Mouse (Mus musculus) layer of hippocampus, adult 2 months (tissue): ENCODE results near the gene Pard3b. TPM values are rescaled to one million over a fixed set of nuclear protein-coding genes. Genes with fewer than 3 reads are reported as not detected.
A peak's percentile ranks its signal among the peaks of the same experiment; 100 is the strongest.

Experiments used
- DNase-seq, 2 experiments: peaks; one replicate each; pipeline ENCODE4 v3.0.0; 2022; ENCODE audit warnings: low spot score in 2 of 2
- H3K27ac ChIP-seq: fragments of 200-600 bp; 2 replicates; pipeline ENCODE4 v1.8.1; 2022
- H3K4me3 ChIP-seq: fragments of 200-600 bp; 2 replicates; pipeline ENCODE4 v1.8.1; 2022; ENCODE audit warnings: mild to moderate bottlenecking
- CTCF ChIP-seq: fragments of 200-600 bp; conservative IDR thresholded peaks from 2 replicates; pipeline ENCODE4 v1.8.1; 2022; ENCODE audit warnings: antibody characterized with exemption, mild to moderate bottlenecking, moderate library complexity
- total RNA-seq, 2 experiments: library from RNA; stranded (reverse); gene quantifications; 2 replicates each; pipeline ENCODE4 v1.2.3; 2021

Pard3b gene
- total RNA-seq, 2 experiments from 2014 or later = 4.6 to 6.9 TPM

DNA sequence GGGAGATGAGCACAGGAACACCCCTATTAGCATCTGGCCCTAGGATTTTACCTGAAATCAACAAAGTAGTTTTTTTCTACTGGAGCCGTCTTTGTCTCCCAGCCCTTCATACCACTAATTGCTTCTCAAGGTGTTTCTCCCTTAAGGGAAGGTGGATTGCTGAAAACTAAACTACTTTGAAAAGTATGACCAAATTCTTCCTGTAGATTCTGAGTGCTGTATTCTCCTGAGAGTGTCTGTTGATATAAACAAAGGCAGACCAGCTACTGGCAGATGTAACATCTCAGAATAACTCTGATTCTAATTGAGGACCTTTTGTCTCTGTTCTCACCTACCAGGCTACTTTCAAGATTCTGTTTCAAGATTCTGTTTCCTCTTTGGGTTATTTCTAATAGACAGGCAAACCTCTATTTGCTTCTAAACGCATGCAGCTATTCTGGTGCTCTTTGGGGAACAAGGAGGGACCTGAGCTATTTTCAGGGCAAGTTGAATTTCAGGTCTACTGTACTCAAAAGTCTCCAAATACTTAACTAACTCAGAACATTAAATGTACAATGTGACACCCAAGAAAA is 563.1 kb downstream of the Pard3b start:
- DNase-seq = no peak
- Histone ChIP-seq H3K4me3 (no peak overlapping the region), H3K27ac (no peak overlapping the region)
- no peak for TF ChIP-seq CTCF

DNA sequence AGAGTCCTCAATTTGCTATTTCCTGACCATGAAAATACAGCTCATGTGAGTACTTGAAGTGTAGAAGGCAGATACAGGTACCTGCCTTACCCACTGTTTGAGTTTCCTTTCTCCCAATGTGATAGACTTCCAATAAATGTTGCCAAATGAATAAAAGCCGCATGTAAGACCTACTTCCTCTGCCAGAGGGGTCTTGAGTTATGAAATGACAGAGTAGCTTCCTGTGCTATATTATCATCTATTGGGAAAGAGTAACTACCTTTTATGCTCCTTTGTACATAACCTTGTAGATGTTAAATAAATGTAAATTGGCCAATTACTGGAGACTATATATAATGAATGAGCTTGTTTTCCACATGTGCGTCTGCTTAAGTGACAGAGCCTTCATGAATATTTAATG is 574.7 kb downstream of the Pard3b start:
- no peak for TF ChIP-seq CTCF
- H3K27ac ChIP-seq = no peak overlapping the region
- DNase-seq = no peak
- H3K4me3 ChIP-seq = no peak overlapping the region

DNA sequence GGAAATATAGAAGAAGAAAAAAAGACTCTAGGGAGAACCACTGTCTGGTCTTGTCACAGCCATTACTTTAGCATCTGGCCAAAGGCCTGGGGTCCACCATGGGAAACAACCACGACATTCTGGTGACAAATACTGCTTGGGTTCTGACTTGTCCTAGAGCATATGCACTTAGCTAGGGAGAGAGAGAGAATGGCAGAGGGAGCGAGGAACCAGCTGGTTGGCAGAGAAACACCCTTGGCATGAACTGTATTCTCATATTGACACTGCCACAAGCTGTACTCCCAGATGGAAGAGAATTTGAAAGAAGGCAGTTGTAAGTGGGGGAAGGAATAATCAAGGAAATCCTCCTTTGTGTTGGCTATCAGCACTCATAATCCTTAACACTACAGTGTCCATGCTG is 577.2 kb downstream of the Pard3b start:
- H3K27ac ChIP-seq = peak overlapping the region; percentile 40
- no peak overlapping the region for H3K4me3 ChIP-seq
- no peak for TF ChIP-seq CTCF
- DNase-seq = peak; percentile 55 to 68

DNA sequence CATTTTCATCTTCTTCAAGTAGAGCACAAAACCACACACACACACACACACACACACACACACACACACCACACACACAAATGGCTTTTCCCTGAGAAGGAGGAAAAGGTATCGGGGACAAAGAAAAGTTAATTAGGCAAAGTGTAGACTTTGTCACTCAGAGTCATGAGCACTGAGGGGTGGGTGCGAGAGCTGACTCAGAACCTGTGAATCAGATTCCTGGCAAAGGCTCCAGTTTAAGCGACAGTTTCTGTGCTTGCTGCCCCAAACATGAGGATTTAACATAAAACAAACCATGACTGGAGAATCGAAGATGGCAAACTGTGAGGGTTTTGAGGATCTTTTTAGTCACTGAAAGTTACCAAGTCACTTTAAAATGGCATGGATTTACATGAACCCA is 577.9 kb downstream of the Pard3b start:
- no peak overlapping the region for H3K4me3 ChIP-seq
- H3K27ac ChIP-seq = no peak overlapping the region
- no peak for DNase-seq
- no peak for TF ChIP-seq CTCF

DNA sequence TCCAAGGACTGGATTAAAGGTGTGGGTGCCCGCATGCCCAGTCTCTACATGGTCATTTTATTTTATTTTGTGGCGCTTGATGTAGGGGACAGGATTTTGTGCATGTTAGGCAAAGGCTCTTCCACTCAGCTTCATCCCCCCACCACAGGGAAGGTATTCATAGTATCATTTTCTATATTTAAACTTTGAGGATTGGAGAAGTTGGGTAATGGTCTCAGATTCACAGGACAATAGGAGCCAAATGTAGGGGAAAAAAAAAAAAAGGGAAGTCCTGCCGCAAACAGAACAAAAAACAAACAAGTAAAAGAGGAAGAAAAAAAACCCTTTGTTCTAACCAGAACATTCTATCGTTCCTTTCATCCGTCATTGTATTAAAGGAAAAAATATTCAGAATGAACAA is 590.5 kb downstream of the Pard3b start:
- Histone ChIP-seq H3K27ac (no peak overlapping the region), H3K4me3 (no peak overlapping the region)
- no peak for DNase-seq
- TF ChIP-seq CTCF = no peak

DNA sequence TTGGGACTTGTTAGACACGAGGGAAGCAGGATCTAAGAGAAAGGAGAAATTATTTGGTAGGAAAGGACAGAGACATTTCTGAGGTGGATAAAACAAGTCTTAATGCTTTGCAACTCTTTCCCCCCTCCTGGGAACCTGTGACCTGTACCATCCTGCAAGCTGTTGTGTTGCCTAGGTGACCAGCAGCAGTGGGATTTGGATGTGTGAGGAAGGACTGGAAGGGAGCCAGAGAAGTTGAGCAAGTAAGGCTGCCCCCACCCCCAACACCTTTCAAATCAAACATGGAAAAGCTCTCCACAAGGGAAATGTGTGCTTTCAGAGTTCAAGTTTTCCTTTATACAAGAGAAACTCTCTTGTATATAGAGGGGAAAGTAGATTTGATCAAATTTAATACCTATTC is 595.4 kb downstream of the Pard3b start:
- TF ChIP-seq CTCF = no peak
- H3K4me3 ChIP-seq = no peak overlapping the region
- no peak overlapping the region for H3K27ac ChIP-seq
- DNase-seq = no peak

DNA sequence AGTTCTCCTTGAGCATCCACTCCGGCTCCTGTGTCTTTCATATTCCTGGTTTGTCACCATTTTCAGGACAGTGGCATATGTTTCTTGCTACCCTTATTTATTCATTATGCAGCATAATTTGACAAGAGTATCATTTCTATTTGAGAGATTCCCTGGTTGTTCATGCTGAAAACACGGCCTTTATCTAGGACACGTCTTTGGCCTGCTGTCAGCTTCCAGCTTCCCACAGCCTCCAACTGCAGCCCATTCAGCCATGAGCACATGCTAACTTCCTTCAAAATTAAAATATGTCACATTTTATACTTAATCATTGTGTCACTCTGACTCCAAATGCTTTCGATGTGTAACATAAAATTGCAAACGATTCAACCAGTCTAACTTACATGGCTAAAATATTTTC is 596.5 kb downstream of the Pard3b start:
- DNase-seq = no peak
- no peak overlapping the region for H3K27ac ChIP-seq
- no peak overlapping the region for H3K4me3 ChIP-seq
- no peak for TF ChIP-seq CTCF

DNA sequence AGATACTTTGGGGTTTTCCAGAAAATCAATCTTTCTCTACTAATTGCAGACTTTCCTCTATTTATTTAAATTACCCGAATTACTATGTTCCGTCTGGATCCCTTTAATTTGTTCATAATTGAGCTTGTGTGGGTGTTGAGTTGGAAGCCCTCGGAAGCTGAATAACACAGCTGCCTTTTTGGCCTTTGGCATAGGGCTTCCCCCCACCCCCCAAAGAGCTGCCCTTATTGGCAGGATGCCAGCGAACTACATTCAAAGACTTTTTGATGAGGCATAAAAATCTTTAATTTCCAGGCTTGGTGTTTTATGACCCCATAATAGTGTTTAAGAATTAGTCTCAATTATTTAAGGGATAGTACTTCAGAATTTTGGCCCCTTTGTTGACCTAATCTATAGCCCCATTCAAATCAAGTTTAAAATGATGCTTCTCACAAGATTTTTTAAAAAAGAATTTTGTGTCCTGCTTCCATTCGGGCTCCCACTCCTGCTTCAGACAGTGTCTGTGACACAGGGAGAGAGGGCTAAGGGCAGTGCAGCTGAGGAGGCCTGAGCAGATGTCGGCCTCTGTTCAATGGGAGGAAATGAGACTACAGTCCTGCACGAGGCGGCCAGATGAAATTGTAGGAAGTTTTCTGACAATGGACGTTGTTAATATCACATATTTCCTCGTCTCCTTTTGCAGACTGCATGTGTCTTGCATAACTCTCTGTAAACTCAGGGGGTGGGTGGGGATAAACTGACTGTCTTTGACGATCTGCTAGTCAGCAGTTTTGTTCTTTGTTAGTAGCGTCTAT is 605.8 kb downstream of the Pard3b start:
- DNase-seq = no peak
- H3K4me3 ChIP-seq = no peak overlapping the region
- no peak for TF ChIP-seq CTCF
- no peak overlapping the region for H3K27ac ChIP-seq

DNA sequence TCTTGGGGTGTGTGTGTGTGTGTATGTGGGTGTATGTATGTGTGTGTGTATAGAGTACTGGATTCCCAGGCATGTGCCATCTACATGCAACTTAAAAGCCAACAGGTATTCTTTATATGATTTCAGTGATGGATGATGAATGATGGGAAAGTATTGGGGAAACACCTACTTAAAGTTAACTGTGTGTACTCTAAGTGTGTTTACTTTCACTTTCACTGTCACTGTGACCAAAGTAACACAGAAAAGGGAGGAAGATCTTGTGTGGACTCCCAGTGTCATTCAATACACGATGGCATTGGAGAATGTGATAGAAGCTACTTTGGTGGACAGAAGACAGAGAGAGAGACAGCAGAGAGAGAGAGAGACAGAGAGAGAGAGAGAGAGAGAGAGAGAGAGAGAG is 613.8 kb downstream of the Pard3b start:
- no peak for TF ChIP-seq CTCF
- no peak for DNase-seq
- H3K27ac ChIP-seq = no peak overlapping the region
- H3K4me3 ChIP-seq = no peak overlapping the region

DNA sequence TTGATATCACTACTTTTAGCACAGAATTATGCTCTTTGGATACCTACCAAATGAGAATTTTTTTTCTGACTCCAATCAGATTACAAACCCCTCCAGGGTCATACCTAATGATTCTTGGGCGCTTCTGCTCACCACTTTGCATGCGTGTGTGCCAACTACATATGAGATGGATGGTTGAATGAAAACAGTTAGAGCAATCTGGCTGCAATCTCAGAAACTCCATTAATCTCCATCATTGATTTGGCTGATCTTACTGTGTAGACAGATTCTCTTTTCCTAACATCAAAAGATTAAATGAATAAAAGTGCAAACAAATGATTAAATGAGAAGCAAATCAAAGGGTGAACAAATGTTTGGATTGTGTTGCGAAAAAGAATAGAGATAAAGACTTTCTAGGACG is 615.7 kb downstream of the Pard3b start:
- H3K4me3 ChIP-seq = no peak overlapping the region
- DNase-seq = no peak
- no peak overlapping the region for H3K27ac ChIP-seq
- TF ChIP-seq CTCF = no peak

DNA sequence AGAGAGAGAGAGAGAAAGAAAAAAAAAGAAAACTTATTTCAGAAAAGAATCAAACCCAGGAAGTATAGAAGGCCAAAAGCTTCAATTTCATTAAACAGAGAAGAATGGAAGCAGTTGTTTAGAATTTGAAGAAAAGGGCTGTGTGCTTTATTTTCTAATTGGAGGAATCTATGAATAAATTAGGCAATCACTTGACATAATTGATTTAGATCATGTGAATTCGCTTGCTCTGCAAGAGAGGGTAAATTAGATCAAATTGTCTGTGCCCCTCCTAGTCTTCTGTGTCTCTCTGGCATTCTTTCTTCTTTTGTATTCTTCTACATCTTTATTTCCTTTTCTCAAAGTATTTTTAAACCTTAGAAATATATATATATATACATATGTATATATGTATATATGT is 616.3 kb downstream of the Pard3b start:
- H3K27ac ChIP-seq = no peak overlapping the region
- no peak for TF ChIP-seq CTCF
- no peak overlapping the region for H3K4me3 ChIP-seq
- no peak for DNase-seq

DNA sequence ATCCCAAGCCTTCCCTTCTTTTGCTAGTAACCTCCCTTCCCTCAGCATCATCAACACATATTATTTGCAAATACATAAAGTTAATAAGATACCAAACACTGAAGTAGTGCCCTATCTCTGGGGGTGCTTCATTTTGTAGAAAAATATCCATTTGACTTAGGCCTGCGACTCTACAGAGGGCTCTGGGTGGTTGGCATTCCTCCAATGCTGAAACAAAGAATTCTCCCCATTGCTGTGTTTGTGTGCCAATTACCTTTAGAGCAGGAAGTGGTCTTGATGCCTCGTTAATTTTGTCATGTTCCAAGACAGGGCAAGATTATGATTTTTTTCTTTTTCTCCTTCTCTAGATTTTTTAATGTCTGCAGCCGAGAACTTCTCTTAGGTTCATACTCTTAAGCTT is 637.8 kb downstream of the Pard3b start:
- H3K27ac ChIP-seq = no peak overlapping the region
- no peak overlapping the region for H3K4me3 ChIP-seq
- no peak for DNase-seq
- TF ChIP-seq CTCF = no peak

DNA sequence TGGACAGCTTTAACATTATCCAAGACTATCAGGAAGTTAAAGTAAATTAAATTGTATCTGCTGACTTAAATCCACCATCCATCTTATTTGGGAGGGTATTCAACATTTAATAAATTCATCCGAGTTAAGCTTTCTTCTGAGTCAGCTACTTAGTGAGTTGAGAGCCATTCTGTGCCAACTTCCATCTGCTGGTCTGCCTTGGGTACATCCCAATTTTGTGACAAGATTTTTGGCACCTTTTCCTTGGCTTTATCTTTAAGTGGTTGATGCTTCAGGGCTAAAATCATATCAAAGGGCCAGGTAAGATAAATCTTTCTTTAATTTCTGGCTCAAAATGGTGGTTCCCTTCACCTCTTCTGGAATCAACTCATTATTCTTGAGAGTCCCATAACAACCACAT is 640.0 kb downstream of the Pard3b start:
- no peak for DNase-seq
- Histone ChIP-seq H3K27ac (no peak overlapping the region), H3K4me3 (no peak overlapping the region)
- no peak for TF ChIP-seq CTCF

DNA sequence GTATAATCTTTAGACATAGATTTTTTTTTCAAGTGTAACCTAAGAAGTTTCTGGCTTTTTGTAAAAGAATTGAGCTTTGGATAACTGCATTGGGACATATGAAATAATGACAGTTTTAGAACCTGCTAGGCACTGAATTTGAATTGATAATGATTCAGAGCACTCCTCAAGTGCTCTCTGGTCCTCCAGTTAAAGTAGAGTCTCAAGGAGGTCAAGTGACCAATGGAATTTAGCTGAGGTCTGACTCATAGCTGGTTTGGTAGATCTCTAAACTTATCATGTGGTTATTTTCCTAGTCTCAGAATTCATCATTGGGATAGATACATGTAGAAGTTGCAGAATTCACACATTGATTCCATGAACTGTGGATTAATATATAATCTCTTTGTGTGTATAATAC is 642.0 kb downstream of the Pard3b start:
- H3K27ac ChIP-seq = no peak overlapping the region
- no peak overlapping the region for H3K4me3 ChIP-seq
- no peak for TF ChIP-seq CTCF
- DNase-seq = no peak

DNA sequence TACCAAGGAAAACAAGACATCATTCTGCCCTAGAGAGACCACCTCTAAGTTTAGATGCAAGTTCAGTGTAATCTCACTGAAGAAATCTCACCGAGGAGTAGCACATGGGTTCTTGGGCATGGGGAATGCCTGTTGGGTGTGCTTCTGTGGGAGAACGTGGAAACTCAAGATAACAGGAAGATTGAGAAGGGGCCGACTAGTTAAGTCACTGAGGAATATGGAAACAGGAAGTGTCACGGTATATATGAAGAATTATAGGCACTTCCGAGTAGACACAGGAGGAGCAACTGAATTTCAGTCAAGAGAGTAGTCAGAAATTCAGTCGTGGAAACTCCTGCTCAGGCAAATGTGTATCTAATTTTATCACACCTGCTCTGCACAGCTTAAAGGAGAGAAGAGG is 644.2 kb downstream of the Pard3b start:
- no peak for TF ChIP-seq CTCF
- Histone ChIP-seq H3K4me3 (no peak overlapping the region), H3K27ac (no peak overlapping the region)
- DNase-seq = no peak
